Mouse (Mus musculus): Measurements from ENCODE around the gene Gli2.

DNA sequence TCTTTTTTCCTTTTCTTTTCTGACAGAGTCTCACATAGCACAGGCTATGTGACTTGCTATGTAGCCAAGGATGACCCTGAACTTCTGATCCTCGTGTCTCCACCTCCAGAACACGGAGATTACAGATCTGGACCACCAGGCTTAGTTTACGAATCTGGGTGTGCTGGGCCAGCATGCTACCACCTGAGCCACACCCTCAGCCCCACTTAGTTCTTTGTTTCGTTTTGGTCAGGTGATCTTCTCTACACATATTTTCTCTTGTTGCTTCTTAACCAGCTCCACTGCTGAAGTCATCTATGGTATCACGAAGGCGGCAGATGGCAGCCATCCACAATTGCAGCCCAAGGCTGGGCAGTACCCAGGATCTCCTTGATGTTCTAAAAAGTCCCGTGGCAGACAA lies 20.5 kb upstream of the Gli2 start:
- TF ChIP-seq E2F4 (IDR thresholded peaks at IDR 0.05; ENCODE audit: insufficient read depth) = no peak
- TF ChIP-seq POLR2A (IDR thresholded peaks at IDR 0.05; ENCODE audit: insufficient read length, low read depth) = no peak
- no peak for TF ChIP-seq MYOG (IDR thresholded peaks at IDR 0.05; ENCODE audit: control insufficient read depth in 1 of 3, insufficient read depth in 1 of 3, insufficient read length in 2 of 3, low read depth in 2 of 3)
- TF ChIP-seq USF1 (IDR thresholded peaks at IDR 0.05; ENCODE audit: low read depth) = no peak
- no peak for TF ChIP-seq MAX (IDR thresholded peaks at IDR 0.05; ENCODE audit: low read depth)
- TF ChIP-seq POLR2AphosphoS2 (IDR thresholded peaks at IDR 0.05; ENCODE audit: insufficient read length, low read depth) = no peak
- TF ChIP-seq REST (IDR thresholded peaks at IDR 0.05; ENCODE audit: insufficient read depth, insufficient read length) = no peak
- TF ChIP-seq TCF12 (IDR thresholded peaks at IDR 0.05; ENCODE audit: insufficient read depth, poor library complexity, severe bottlenecking) = no peak
- TF ChIP-seq MYOD1 (IDR thresholded peaks at IDR 0.05; ENCODE audit: control insufficient read depth in 1 of 3, insufficient read length in 2 of 3, low read depth in 2 of 3) = no peak
- no peak for TF ChIP-seq CEBPB (IDR thresholded peaks at IDR 0.05; ENCODE audit: insufficient read depth, poor library complexity, severe bottlenecking)
- TF ChIP-seq SRF (IDR thresholded peaks at IDR 0.05; ENCODE audit: control insufficient read depth, insufficient read length, low read depth) = no peak
- TF ChIP-seq TCF3 (IDR thresholded peaks at IDR 0.05; ENCODE audit: insufficient read length, low read depth) = no peak

Data from myocyte (in vitro differentiated cells).